Mouse (Mus musculus) layer of hippocampus, adult 9-10 months (tissue): ENCODE data around the gene Psma6.
A peak's percentile ranks its signal among the peaks of the same experiment; 100 is the strongest.
"Not testable (repeated sequence)": the region's sequence is repeated elsewhere in the genome, so short reads cannot be mapped to it uniquely, and the experiment has no call there.

ENCODE experiments used
- DNase-seq: peaks from one replicate; pipeline ENCODE4 v3.0.0; 2022; ENCODE audit warnings: low spot score

Gene Psma6

DNA sequence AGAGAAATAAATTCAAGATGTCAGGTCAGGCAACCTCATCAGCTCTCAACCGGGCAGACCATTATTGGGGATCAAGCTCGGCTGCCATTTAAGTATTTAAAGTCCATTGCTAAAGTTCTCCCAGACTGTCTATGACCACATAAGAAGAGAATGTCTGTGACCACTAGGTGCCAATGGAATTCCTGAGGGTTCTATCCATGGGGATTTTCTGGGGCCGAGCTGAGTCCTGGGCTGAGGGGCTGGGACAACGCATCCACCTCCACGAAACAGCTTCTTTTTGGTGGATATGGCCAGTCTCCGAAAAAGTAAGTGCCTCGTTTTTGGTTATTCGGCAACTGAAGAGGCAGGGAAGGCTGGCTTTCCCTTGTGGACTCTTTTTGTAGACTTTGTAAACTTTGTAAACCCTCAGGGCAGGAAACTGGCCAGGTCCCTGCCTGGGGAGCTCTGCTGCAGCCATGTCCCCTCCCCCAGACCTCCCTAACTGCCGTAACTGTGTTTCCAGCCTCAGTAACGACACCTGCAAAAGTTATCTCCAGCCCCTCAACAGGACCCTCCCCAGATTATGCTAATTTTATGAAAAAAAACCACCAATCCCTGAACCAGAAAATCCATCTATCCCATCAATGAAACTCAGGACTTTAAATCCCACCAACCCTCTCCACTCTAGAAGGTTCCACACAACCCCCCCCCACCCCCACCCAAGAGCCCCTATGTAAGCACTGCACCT, at the start of gene Psma6:
Gene Psma6 (plus strand): TSS at position 200 of the 727 bp plus-strand sequence.
- no peak for DNase-seq

DNA sequence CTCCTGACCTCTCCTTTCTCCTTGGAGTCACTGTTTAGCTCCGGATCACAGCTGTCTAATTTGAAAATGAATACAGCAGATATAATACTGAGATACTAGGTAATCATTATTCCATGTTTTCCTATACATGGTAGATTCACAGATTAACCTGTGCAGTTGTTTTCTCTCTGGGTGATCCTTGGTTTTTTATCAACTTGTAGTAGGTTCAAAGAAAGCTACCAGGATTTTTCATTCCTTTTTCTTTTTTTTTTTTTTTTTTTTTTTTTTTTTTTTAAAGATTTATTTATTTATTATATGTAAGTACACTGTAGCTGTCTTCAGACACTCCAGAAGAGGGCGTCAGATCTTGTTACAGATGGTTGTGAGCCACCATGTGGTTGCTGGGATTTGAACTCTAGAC, 45.5 kb upstream of the Psma6 start:
- not testable (repeated sequence) for DNase-seq

DNA sequence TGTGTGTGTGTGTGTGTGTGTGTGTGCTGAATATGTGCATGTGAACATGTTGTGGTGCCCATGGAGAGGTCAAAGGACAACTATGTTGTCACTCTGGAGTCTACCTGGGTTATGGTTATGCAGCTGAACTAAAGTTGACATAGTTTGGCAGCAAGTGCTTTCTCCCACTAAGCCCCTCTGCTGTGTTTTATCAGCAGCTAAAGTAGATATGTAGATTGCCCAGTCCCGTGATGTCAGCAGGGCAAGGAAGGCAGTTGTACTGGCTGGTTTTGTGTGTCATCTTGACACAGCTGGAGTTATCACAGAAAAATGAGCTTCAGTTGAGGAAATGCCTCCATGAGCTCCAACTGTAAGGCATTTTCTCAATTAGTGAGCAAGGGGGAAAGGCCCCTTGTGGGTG, 41.0 kb upstream of the Psma6 start:
- DNase-seq = not testable (repeated sequence)

DNA sequence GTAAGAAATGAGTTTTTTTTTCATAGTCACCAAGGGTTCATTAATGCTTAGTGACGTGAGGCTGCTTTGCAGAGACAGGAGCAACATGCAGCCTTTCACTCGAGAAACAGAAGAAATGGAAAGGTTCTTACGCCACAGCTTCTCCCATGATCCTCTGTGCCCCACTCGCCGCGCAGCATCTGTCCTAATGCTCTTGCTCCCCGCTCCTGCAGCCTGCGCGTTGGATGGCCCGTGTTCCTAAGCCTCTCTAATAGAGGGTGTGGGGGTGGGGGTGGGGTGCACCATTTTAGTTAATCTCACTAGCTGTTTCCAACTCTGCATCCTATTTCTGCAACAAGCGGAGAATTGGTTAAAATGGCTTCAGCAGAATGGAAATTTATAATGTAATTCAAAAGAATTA, 40.0 kb upstream of the Psma6 start:
- no peak for DNase-seq

DNA sequence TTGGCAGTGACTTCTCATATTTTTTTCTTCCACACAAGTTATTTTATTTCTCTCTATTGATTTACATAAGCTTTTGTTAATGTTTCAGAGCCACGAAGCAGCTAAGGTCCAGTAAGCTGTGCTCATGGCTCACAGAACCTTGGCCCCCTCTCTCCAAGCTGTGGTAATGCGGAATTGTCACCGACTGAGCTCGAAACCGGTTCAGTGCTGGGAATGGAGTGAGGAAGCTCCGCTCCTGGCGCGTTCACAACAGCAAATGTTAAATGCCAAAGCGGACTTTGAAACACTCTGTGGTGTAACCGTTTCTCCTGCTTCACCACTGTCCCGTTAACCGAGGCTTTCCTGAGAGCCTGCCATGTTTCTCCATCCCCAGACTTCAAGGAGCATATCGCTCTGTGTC, 39.4 kb upstream of the Psma6 start:
- no peak for DNase-seq

DNA sequence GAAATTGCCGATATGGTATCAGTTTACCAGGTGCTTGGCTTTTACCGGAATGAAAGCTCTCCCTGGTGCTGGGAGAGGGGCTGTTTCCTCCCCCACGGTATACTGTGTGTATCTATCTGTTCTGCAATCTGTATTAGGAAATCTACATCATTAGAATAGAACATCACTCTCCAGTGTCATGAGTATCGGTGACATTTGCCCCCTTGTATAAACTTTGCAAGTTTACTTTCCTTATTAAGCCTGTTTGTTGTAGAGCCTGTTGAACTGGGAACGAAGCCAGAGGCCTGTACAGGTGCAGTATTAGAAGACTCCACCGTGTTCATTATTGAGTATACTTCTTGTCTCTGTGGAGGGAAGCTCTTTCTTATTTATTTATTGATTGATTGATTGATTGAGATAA, 30.6 kb upstream of the Psma6 start:
- no peak for DNase-seq

DNA sequence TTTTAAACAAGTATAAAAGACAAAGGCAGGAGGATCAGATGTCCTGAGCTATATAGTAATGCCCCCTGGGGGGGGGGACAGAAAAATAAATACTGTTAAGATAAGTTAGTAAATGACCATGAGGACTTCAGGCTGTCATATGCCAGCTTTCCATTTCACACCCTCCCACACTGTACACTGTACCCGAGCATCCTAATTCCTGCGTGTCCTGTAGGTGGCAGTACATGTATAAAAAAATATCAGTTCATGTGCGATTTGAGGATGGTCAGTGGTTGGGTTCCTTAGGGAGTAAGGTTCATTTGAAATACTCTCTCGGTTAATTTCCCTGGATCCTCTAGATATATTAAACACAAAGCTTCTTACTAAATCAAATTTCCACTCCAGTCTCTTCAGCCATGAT, 29.1 kb upstream of the Psma6 start:
- peak; percentile 21 for DNase-seq

DNA sequence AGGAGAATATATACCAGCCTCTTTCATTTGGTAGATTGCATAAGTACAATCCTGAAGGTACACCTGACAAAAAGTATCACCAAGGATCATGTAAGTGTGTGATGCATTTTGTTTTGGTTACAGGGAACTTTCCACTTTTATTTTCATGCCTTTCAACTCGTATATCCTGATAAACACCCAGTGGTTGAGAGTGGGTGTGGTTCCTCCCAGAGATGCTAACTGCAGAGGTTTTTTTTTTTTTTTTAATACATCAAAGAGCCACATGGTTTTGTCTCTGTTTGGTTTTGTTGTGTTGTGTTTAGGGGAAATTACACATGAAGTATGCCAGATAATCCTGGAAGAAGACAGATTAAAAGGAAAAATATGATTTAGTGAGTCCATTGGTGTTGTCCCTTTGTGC, 26.7 kb upstream of the Psma6 start:
- no peak for DNase-seq

DNA sequence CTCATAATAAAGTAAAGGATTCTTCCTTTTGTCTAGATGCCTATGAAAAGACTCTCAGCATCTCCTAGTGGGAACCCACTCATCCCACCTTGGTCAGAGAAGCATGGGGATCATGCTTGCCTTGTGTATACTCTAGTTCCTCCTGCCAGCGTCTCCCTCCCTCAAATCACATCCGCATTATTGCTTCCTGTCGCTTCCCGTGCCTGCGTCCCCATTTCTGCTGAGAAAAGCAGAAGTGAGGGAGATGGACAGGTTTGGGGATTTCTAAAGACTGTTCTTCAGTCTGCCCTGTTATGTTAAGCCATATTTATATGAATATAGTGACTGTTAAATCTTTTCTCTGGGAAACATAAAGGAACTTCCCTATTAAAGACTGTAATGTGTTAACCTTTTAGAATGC, 23.1 kb upstream of the Psma6 start:
- no peak for DNase-seq

DNA sequence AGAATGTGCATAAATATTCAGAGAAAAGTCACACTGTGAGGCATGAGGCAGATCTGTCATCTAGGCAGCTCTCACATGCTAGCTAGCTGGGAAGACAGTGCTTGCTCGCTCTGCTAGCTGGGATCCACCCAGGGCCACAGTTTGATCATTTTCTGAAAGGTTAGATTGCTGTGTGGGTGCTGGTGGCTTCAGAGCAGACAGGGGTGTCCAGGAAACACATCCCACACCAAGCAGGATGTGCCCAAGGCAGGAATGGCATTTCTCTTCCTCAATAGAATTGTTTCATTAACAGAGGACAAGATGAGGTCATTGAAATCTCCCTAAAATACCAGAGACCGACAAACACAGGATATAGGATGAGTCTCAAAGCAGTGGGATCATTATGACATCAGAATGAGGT, 18.9 kb upstream of the Psma6 start:
- DNase-seq = no peak

DNA sequence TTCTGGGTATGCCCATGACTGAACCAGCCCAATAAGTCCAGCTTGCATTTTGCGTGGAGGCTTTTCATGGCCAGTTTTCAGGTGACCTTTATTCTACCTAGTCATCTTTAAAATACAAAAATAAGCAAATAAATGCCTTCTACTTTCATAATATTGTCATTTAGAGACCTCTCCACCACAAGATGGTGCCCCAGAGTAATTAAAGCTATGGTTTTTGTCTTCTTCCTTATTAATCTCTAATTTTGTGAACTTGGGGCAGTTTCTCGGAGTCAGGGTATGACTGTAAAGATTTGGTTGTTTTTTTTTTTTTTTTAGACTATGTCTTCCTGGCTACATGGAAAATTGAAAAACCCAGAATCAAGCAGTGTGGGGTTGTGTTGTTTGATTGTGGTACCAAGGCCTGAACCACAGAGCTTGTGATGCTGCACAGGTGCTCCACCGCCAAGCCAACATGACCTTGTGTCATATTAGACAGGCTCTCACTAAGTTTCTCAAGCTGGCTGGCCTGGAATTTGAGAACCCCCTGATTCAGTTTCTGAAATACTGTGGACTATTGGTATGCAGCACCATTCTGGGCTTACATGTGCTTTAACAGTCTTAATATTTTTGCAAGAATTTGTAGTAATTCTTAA, 11.5 kb upstream of the Psma6 start:
- DNase-seq = no peak

DNA sequence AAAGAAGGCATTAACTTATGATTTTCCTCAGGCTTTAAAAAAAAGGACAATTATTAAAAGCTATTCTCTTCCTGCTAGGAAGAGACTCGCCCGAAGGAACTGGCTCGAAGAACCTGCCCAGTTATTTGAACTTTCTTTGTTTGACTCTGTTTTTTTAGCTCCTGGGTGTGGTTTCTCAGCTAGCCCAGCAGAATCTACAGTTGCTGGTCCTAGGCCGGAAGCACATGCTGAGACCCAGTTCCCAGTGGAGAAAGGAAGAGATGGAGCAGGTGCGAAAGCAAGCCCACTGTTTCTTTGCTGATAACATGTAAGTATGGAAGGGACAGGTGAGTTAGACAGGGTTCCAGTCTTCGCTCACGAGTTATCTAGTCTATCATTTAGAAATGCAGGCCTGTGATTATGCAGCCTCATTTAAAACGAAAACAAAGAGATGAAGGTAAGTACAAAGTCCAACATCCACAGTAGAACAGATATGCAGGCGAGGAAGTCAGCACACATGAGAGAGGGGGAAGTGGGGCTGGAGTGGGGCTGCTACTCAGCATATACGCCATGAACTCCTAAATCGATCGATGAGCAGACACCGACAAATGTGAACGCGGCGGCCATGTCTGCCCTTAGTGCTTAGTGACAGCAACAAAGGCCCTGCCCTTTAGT, 6.9 kb upstream of the Psma6 start:
- no peak for DNase-seq

DNA sequence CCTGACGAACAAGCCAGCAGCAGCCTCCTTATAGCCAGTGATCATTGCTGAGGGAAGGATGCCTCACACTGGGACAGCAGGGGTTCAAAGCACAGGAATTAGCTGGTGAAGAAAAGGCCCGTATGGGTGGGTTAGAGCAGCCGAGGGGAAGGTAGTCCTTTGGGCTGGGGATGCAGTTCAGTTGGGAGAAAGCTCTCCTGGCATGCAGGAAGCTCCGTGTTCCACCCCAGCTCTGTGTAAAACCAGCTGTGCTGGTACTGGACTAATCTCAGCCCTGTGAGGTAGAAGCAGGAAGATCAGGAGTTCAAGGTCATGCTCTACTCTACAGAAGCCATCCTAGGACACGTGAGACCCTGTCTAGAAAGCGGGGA, 6.4 kb upstream of the Psma6 start:
- DNase-seq = no peak

DNA sequence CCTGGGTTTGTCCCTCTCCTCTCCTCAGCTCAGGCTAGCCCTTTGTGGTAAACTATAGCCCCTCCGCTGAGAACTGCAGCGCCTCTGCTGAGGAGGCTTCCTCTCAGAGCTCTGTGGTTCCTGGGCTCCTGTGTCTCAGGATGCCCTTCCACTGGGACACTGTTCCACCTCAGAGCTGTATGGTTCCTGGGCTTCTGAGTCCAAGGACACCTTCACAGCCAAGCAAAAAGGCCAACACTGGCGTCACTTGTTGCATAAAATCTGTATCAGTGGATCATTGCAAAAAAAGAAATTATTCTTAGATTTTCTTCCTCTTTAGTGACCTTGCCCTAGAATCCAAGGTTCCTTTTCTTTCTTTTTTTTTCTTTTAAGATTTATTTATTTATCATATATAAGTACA, 804 bp downstream of the Psma6 start:
- no peak for DNase-seq

DNA sequence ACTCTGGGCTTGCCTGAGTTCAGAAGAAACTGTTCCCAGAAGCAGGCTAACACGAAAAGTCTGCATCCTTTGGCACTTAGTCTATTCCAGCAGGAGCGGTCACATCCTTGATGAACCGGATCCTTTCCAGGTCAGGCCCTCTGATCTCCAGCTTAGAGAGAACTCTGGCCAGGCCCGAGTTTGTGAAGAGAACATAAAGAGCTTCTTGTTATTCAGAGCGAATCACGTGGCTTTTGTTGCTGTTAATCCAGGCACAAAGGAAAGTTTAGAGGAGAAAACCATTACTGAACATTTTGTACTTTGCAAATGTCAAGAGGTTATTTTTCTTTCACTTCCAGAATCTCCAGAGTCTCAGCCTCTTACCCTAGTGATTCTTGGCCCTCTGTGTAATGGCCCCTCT, 1.9 kb downstream of the Psma6 start:
- no peak for DNase-seq

DNA sequence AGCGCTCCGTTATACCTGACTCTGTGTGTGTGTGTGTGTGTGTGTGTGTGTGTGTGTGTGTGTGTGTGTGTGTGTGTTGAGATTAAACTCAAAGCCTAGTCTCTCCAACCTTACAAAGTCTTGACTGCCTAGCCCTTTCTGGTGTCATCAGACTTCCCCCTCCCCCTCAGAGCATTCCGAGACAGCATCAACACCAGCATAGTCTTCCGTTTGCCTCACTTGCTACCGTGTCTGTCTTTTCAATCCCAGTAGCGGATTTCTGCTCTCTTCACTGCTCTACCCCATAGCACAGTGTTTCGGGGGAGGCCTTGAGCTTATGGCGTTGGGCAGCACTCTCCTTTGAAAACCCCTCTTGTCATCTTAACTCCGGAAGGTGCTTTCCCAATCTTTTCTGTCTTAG, 2.4 kb downstream of the Psma6 start:
- DNase-seq = no peak

DNA sequence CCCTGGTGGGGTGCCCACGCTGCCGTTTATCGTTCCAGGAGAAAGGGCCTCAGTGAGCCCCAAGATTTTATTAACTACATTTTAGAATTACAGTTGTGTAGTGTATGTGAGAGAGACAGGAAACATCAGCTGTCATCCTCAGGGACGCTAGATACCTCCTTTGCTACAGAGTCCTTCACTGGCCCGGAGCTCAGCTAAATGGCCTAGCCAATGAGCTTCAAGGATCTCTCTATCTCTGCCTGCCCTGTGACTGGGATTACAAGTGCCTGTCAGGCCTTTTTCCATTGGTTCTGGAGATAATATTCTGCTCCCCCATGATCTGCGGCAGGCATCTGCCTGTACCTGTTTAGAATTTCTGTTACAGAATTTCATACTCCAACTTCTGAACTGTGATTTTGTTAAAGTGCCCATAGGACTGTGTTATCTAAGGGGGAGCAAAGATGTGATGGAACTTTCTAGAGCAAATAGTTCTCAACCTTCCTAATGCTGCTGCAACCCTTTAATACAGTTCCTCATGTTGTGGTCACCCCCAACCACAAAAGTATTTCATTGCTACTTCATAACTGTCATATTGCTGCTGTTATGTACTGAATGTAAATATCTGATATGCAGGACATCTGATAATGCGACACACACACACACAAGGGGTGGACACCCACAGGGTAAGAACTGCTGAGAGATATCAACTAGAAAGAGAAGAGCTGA, 3.2 kb downstream of the Psma6 start:
- DNase-seq = no peak

DNA sequence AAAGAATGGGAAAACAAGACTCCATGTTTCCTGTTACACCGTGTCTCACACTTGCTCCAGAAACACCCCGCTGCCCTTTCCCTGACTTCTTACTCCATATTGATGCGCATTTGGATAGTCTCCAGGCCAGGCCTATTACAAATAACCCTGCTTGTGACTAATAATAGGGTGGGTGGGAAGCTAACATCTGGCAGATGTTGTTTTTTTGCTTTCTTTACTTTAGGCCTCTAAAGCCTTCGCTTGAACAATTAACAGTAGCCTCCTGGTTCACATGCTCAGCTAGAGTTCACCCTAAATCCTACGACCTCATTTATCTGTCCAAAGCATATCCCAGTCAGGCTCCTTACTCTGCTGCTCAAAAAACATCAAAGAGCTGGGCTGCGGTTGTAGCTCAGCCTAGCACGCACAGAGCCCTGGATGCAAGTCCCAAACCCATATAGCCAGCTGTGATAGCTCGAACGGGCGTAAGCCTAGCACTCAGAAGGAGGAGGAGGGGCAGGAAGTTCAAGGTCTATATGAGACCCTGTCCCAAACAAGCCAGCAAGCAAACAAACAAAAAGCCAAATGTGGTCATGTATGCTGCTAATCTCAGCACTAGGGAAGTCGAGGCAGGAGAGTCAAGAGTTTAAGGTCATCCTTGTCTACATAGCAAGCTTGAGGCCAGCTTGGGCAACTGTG, 3.9 kb downstream of the Psma6 start:
- DNase-seq = no peak

DNA sequence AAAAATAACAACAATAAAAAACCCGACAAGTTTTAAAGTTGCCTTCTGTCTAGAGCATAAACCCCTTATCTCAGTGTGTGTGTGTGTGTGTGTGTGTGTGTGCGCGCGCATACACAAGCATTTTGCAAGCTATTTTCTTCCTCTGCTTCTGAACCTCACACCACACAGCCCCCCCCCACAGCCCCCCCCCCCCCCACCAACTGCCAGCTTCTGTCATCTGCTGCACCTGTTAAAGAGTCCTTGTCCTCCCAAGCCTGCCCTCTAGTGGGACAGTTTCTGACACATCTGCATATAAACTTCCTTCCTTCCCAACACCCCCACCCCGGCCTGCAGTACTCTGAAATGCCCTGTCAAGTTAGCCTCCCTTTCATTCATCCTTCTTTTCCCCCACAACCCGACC, 4.5 kb downstream of the Psma6 start:
- no peak for DNase-seq

DNA sequence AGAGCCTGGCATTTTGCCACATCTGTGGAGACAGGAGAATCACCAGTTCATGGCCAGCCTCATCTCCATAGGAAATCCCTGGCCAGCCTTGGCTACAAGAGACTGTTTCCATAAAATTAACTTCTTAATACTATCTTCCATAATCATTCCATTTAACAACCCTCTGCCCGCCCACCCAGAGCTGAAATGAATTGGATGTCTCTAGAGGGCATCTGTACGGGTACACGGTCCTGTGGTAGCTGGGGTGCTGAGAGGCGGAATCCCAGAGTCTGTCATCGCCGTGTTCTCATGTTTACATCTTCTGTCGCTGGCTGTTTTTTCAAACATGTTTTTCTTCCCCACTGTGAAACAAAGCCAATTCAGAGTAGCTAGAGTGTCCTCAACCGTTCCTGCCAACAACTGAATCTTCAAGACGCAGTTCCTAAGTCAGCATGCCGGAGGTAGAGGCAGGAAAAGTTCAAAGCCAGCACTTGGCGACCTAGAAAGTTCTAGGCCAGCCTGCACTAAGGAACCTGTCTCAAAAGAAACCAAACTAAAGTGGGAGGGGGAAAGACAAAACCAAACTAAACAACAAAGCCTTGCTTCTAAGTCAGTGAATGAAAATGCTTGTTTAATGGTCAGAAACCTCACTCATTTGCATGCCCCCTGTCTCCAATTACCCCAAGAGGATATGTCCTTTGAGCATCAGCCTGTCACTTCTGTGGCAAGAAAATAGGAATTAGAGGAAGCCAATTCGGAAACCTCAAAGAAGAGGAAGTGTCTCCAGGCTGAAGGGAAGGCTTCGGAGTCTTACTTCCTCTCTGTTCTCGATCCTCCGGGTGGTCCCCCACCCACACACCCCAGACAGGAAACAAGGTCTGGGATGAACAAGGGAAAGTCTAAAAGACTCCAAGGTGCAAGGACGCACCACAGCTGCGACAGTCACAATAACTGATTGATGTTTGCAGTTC, 5.4 kb downstream of the Psma6 start:
- no peak for DNase-seq

DNA sequence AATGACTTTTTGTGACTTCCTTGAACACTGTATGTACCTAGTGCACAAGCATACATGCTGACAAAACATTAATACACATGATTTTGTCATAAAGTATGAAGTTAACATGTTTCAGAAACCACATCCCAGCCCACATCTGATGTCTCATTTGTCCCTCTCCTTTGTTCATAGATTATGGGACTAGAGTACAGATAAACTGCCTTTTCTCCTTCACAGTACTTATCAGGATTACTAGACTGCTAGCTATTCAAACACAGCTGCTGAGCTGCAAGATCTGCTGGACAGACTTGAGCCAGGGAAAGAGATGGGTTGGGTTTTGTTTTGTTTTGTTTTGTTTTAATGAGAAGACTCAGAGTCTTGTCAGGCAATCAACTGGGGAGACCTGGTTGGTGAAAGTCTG, 8.1 kb downstream of the Psma6 start:
- DNase-seq = no peak
